Mouse (Mus musculus) hindbrain, postnatal 0 days (tissue): ENCODE measurements around the gene Fam155a. TPM values are rescaled to one million over a fixed set of nuclear protein-coding genes. Genes with fewer than 3 reads are reported as not detected.

Experiments used
- ATAC-seq: fragments of 200-750 bp; cut with Nextera tagmentation; 2 replicates; pipeline ENCODE4 v1.8.0; 2017; ENCODE audit warnings: mild to moderate bottlenecking, moderate TSS enrichment, moderate library complexity
- DNase-seq: peaks from one replicate; pipeline ENCODE4 v3.0.0-alpha.2; 2015; ENCODE audit warnings: low spot score
- H3K27ac ChIP-seq: fragments of 300-500 bp; sonication (generic); 2 replicates; pipeline ENCODE4 v1.5.1; 2014; ENCODE audit warnings: mild to moderate bottlenecking
- H3K27me3 ChIP-seq: fragments of 300-500 bp; sonication (generic); 2 replicates; pipeline ENCODE4 v1.6.1; 2014; ENCODE audit warnings: low read length, mixed read lengths; ENCODE audit not compliant: insufficient read depth
- H3K36me3 ChIP-seq: fragments of 300-500 bp; sonication (generic); 2 replicates; pipeline ENCODE4 v1.6.1; 2014; ENCODE audit warnings: low read length, mixed read lengths; ENCODE audit not compliant: insufficient read depth
- H3K4me1 ChIP-seq: fragments of 300-500 bp; sonication (generic); 2 replicates; pipeline ENCODE4 v1.6.1; 2014; ENCODE audit warnings: antibody characterized with exemption, low read length, mixed read lengths; ENCODE audit not compliant: insufficient read depth
- H3K4me2 ChIP-seq: fragments of 300-500 bp; sonication (generic); 2 replicates; pipeline ENCODE4 v1.6.1; 2014; ENCODE audit warnings: low read depth, mild to moderate bottlenecking, low read length, moderate library complexity, mixed read lengths
- H3K4me3 ChIP-seq: fragments of 300-500 bp; sonication (generic); 2 replicates; pipeline ENCODE4 v1.5.1; 2014; ENCODE audit warnings: low read length
- H3K9ac ChIP-seq: fragments of 300-500 bp; sonication (generic); replicated peaks from 2 replicates; pipeline ENCODE4 v1.6.1; 2014; ENCODE audit warnings: mild to moderate bottlenecking, low read length, moderate library complexity, mixed read lengths
- H3K9me3 ChIP-seq: fragments of 300-500 bp; sonication (generic); 2 replicates; pipeline ENCODE4 v1.6.1; 2016; ENCODE audit warnings: low read length, mixed read lengths
- CTCF ChIP-seq: IDR thresholded peaks from 2 replicates; pipeline ENCODE4 v1.5.1; 2016; ENCODE audit warnings: antibody characterized with exemption, control low read depth, low read depth
- WGBS: fragments of 180-500 bp; shearing (Covaris S2); extraction: QIAGEN DNeasy Blood & Tissue Kit; methylation state at CpG from one replicate; pipeline ENCODE4 v1.1.7; 2014; 5-methylcytosine and 5-hydroxymethylcytosine counted together
- polyA plus RNA-seq: library from polyadenylated mRNA; unstranded; fragments of >200 nt; fragmentation: Nextera tagmentation; extraction: Ambion mirVana; gene quantifications from 2 replicates; pipeline ENCODE4 v1.2.1, GENCODE M21; 2015
- total RNA-seq: library from RNA; depleted of rRNA; stranded (reverse); fragments of >200 nt; gene quantifications from 2 replicates; pipeline ENCODE4 v1.2.3, GENCODE M21; 2014

Fam155a gene
- total and polyA plus RNA-seq, 2 experiments from 2014 or later: 34.0 to 117 TPM

DNA sequence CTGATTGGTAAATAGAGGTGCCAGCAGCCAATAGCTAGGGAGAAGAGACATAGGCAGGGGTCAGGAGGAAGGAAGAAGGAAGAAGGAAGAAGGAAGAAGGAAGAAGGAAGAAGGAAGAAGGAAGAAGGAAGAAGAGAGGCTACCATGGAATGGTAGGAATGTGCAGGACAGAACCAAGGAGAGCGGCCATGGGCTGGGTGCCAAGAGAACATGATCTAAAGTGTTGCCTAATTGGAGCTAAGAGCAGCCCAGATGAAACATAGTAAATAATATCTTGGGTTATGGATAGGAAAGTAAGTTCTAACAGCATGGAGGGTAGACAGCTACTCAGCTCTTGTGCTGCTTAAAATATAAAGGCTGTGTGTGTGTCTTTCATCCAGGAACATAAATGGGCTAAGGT lies 405.6 kb downstream of the Fam155a start:
- Histone ChIP-seq H3K27ac (no peak overlapping the region), H3K36me3 (no peaks in the 10 kb centered on the region), H3K9me3 (no peaks in the 10 kb centered on the region), H3K4me2 (no peak overlapping the region), H3K27me3 (no peaks in the 10 kb centered on the region), H3K9ac (no peak overlapping the region), H3K4me1 (no peaks in the 10 kb centered on the region), H3K4me3 (no peak overlapping the region)
- 86% methylated on average over 1 of the region's 1 CpGs for WGBS
- no peak for ATAC-seq
- DNase-seq: no peak
- TF ChIP-seq CTCF: no peak

DNA sequence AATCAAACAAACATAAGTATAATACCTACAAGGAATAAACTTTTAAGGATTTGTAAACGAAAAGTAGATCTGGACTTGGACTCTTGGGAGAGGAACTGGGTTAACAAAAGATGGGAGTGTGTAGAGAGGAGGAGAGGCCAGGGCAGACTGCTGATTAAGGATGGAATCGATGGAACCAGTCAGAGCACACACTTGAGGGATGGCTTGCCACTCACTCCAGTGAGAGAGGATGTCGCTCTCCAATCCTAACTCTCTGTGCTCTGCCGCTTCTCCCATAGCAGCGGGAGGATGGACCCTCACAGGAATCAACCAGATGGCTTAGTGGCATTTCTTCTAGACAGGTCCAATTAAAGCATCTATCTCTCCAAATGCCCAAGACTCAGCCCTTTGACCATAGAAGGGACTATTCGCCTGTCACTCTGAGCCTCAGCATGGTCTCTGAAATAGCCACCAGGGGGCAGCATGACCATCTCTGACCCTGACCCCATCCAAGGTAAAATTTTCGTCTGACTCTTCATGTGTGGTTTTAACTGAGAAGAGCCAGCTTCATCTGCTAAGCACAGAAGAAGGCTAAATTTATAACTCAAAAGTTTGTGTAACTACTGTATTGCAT lies 422.3 kb downstream of the Fam155a start:
- H3K27ac ChIP-seq: no peak overlapping the region
- H3K4me2 ChIP-seq: no peak overlapping the region
- H3K9me3 ChIP-seq: no peaks in the 10 kb centered on the region
- H3K4me1 ChIP-seq: no peaks in the 10 kb centered on the region
- no peak overlapping the region for H3K4me3 ChIP-seq
- peak; percentile 70 for DNase-seq
- WGBS: 56% methylated on average over 7 of the region's 7 CpGs
- TF ChIP-seq CTCF: peak; percentile 77
- no peaks in the 10 kb centered on the region for H3K36me3 ChIP-seq
- H3K27me3 ChIP-seq: no peaks in the 10 kb centered on the region
- ATAC-seq: peak; percentile 47; the same call in 1 of the 2 replicates
- no peak overlapping the region for H3K9ac ChIP-seq

- no peak for TF ChIP-seq CTCF
- H3K9ac ChIP-seq: no peak overlapping the region
- no peaks in the 10 kb centered on the region for H3K27me3 ChIP-seq
- H3K27ac ChIP-seq: no peak overlapping the region
- no peaks in the 10 kb centered on the region for H3K36me3 ChIP-seq
- no peak overlapping the region for H3K4me2 ChIP-seq
- DNase-seq (no peak), ATAC-seq (no peak)
- no peak overlapping the region for H3K4me3 ChIP-seq
- 78% methylated on average over 4 of the region's 4 CpGs for WGBS
- no peaks in the 10 kb centered on the region for H3K9me3 ChIP-seq
- H3K4me1 ChIP-seq: no peaks in the 10 kb centered on the region
Observed at GRCm38 (mm10) chr8:9347163-9347562, 423.8 kb downstream of the Fam155a start.

DNA sequence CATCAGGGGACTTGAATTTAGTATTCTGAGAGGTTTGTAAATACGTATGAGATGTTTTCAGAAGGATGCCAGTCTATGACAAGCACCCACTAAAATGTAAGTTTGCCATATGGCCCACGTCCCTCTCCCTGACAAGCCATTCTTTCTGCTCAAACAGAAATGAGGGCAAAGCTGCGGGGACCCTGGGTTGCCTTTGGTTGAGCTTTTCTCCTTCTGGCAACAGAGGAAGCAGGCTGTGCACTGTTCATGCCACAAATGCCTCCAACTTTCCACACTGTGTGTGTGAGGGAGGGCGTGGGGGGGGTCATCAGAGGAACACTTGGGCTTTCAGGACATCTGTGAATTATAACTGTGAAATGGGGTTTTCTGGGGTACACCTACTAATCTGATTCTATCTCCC lies 426.8 kb downstream of the Fam155a start:
- H3K9me3 ChIP-seq: no peaks in the 10 kb centered on the region

GRCm38 (mm10) chr8:9342998-9343397 lies 428.0 kb downstream of the Fam155a start:
- ATAC-seq (no peak), DNase-seq (no peak)
- no peak overlapping the region for H3K4me2 ChIP-seq
- H3K27ac ChIP-seq: no peak overlapping the region
- no peaks in the 10 kb centered on the region for H3K36me3 ChIP-seq
- WGBS: 60% methylated on average over 9 of the region's 9 CpGs
- H3K9me3 ChIP-seq: no peaks in the 10 kb centered on the region
- no peak for TF ChIP-seq CTCF
- no peak overlapping the region for H3K9ac ChIP-seq
- no peaks in the 10 kb centered on the region for H3K27me3 ChIP-seq
- H3K4me1 ChIP-seq: no peaks in the 10 kb centered on the region
- H3K4me3 ChIP-seq: no peak overlapping the region

More for the DNA sequence above, 426.8 kb downstream of the Fam155a start:
- no peak for TF ChIP-seq CTCF
- no peak overlapping the region for H3K9ac ChIP-seq
- ATAC-seq (no peak), DNase-seq (no peak)
- 54% methylated on average over 4 of the region's 4 CpGs for WGBS
- no peak overlapping the region for H3K4me2 ChIP-seq
- no peak overlapping the region for H3K27ac ChIP-seq
- no peaks in the 10 kb centered on the region for H3K4me1 ChIP-seq
- H3K36me3 ChIP-seq: no peaks in the 10 kb centered on the region
- H3K4me3 ChIP-seq: no peak overlapping the region
- H3K27me3 ChIP-seq: no peaks in the 10 kb centered on the region

GRCm38 (mm10) chr8:9342593-9342992 lies 428.4 kb downstream of the Fam155a start:
- Histone ChIP-seq H3K4me3 (no peak overlapping the region), H3K4me1 (no peaks in the 10 kb centered on the region), H3K36me3 (no peaks in the 10 kb centered on the region), H3K27ac (no peak overlapping the region), H3K4me2 (no peak overlapping the region), H3K9ac (no peak overlapping the region), H3K9me3 (no peaks in the 10 kb centered on the region), H3K27me3 (no peaks in the 10 kb centered on the region)
- no peak for TF ChIP-seq CTCF
- DNase-seq: no peak
- WGBS: 63% methylated on average over 9 of the region's 9 CpGs
- no peak for ATAC-seq

- Histone ChIP-seq H3K4me2 (no peak overlapping the region), H3K27ac (no peak overlapping the region), H3K9ac (no peak overlapping the region), H3K27me3 (no peaks in the 10 kb centered on the region), H3K36me3 (no peaks in the 10 kb centered on the region), H3K4me1 (no peaks in the 10 kb centered on the region), H3K4me3 (no peak overlapping the region), H3K9me3 (no peaks in the 10 kb centered on the region)
- DNase-seq: no peak
- no peak for ATAC-seq
- 90% methylated on average over 8 of the region's 8 CpGs for WGBS
- TF ChIP-seq CTCF: no peak
Observed at GRCm38 (mm10) chr8:9337905-9338304, 433.1 kb downstream of the Fam155a start.
